Mouse (Mus musculus) lung, embryonic 14.5 days (tissue): ENCODE data around the gene Kansl2. TPM values are rescaled to one million over a fixed set of nuclear protein-coding genes. Genes with fewer than 3 reads are reported as not detected.

ENCODE experiments used
- ATAC-seq: fragments of 200-750 bp; cut with Nextera tagmentation; 2 replicates; pipeline ENCODE4 v1.8.0; 2017; ENCODE audit warnings: mild to moderate bottlenecking, moderate TSS enrichment, moderate library complexity; ENCODE audit not compliant: insufficient read depth
- DNase-seq: peaks from one replicate; pipeline ENCODE4 v3.0.0-alpha.2; 2015
- H3K27ac ChIP-seq: fragments of 300-500 bp; sonication (generic); 2 replicates; pipeline ENCODE4 v1.5.1; 2014; ENCODE audit warnings: low read depth, mild to moderate bottlenecking, moderate library complexity
- H3K27me3 ChIP-seq: fragments of 300-500 bp; sonication (generic); 2 replicates; pipeline ENCODE4 v1.6.1; 2014; ENCODE audit warnings: low read length, control low read depth; ENCODE audit not compliant: insufficient read depth
- H3K36me3 ChIP-seq: fragments of 300-500 bp; sonication (generic); 2 replicates; pipeline ENCODE4 v1.6.1; 2014; ENCODE audit warnings: control low read depth; ENCODE audit not compliant: insufficient read depth
- H3K4me1 ChIP-seq: fragments of 300-500 bp; sonication (generic); 2 replicates; pipeline ENCODE4 v1.6.1; 2014; ENCODE audit warnings: antibody characterized with exemption, control low read depth; ENCODE audit not compliant: insufficient read depth
- H3K4me2 ChIP-seq: fragments of 300-500 bp; sonication (generic); 2 replicates; pipeline ENCODE4 v1.6.1; 2014; ENCODE audit warnings: mild to moderate bottlenecking
- H3K4me3 ChIP-seq: fragments of 300-500 bp; sonication (generic); 2 replicates; pipeline ENCODE4 v1.5.1; 2014; ENCODE audit warnings: low read depth, low read length
- H3K9ac ChIP-seq: fragments of 300-500 bp; sonication (generic); 2 replicates; pipeline ENCODE4 v1.6.1; 2014
- H3K9me3 ChIP-seq: fragments of 300-500 bp; sonication (generic); 2 replicates; pipeline ENCODE4 v1.6.1; 2016; ENCODE audit warnings: low read depth, low read length, control low read depth
- CTCF ChIP-seq: IDR thresholded peaks from 2 replicates; pipeline ENCODE4 v1.5.1; 2016; ENCODE audit warnings: antibody characterized with exemption, low read depth
- WGBS: fragments of 180-500 bp; shearing (Covaris S2); extraction: QIAGEN DNeasy Blood & Tissue Kit; methylation state at CpG from one replicate; pipeline ENCODE4 v1.1.7; 2014; 5-methylcytosine and 5-hydroxymethylcytosine counted together
- polyA plus RNA-seq: library from polyadenylated mRNA; unstranded; fragments of >200 nt; fragmentation: Nextera tagmentation; extraction: Ambion mirVana; gene quantifications from 2 replicates; pipeline ENCODE4 v1.2.1, GENCODE M21; 2014

Kansl2 gene
- 113 and 121 TPM in 2 replicates for polyA plus RNA-seq

GRCm38 (mm10) chr15:98533881-98534627, at the start of gene Kansl2:
Gene Kansl2, minus strand, starts transcription at chr15:98534264.
- DNase-seq, result peak; percentile 99
- peak; percentile 23; the same call in 1 of the 2 replicates for TF ChIP-seq CTCF
- peak within 1 kb of the TSS; percentile 87 for H3K9ac ChIP-seq
- under 1% methylated on average over 69 of the region's 70 CpGs for WGBS
- peak within 1 kb of the TSS; percentile 80 for H3K4me3 ChIP-seq
- peaks cover 40% of the 10 kb centered on the region for H3K36me3 ChIP-seq
- H3K27ac ChIP-seq, result peak within 1 kb of the TSS; percentile 98
- H3K4me2 ChIP-seq, result peak within 1 kb of the TSS; percentile 76
- no peaks in the 10 kb centered on the region for H3K9me3 ChIP-seq
- no peaks in the 10 kb centered on the region for H3K27me3 ChIP-seq
- peaks cover 3% of the 10 kb centered on the region; the same call in 1 of the 2 replicates for H3K4me1 ChIP-seq
- ATAC-seq, result peak; percentile 100

GRCm38 (mm10) chr15:98582996-98583395, 48.9 kb upstream of the Kansl2 start:
- Histone ChIP-seq H3K27ac (no peak overlapping the region), H3K4me1 (no peaks in the 10 kb centered on the region), H3K4me3 (no peak overlapping the region), H3K9ac (no peak overlapping the region), H3K9me3 (no peaks in the 10 kb centered on the region), H3K36me3 (no peaks in the 10 kb centered on the region), H3K4me2 (no peak overlapping the region), H3K27me3 (no peaks in the 10 kb centered on the region)
- DNase-seq (no peak), ATAC-seq (no peak)
- 59% methylated on average over 8 of the region's 8 CpGs for WGBS
- no peak for TF ChIP-seq CTCF

- no peak for ATAC-seq
- WGBS, result 67% methylated on average over 8 of the region's 8 CpGs
- Histone ChIP-seq H3K4me2 (no peak overlapping the region), H3K4me1 (no peaks in the 10 kb centered on the region), H3K27ac (no peak overlapping the region), H3K36me3 (no peaks in the 10 kb centered on the region), H3K27me3 (no peaks in the 10 kb centered on the region), H3K9me3 (no peaks in the 10 kb centered on the region), H3K9ac (no peak overlapping the region), H3K4me3 (no peak overlapping the region)
- TF ChIP-seq CTCF, result no peak
- no peak for DNase-seq
Observed at GRCm38 (mm10) chr15:98582410-98582809, 48.3 kb upstream of the Kansl2 start.

- DNase-seq (peak; percentile 94), ATAC-seq (peak; percentile 91)
- Histone ChIP-seq H3K27me3 (no peaks in the 10 kb centered on the region), H3K9me3 (no peaks in the 10 kb centered on the region), H3K4me3 (no peak overlapping the region), H3K9ac (no peak overlapping the region), H3K4me2 (no peak overlapping the region), H3K27ac (no peak overlapping the region), H3K4me1 (no peaks in the 10 kb centered on the region), H3K36me3 (no peaks in the 10 kb centered on the region)
- TF ChIP-seq CTCF, result peak; percentile 93
- WGBS, result 37% methylated on average over 5 of the region's 5 CpGs
Observed at GRCm38 (mm10) chr15:98579795-98580464, 45.9 kb upstream of the Kansl2 start.

- no peaks in the 10 kb centered on the region for H3K27me3 ChIP-seq
- ATAC-seq (no peak), DNase-seq (no peak)
- H3K9me3 ChIP-seq, result no peaks in the 10 kb centered on the region
- H3K9ac ChIP-seq, result no peak overlapping the region
- H3K4me2 ChIP-seq, result no peak overlapping the region
- H3K4me3 ChIP-seq, result no peak overlapping the region
- no peaks in the 10 kb centered on the region for H3K36me3 ChIP-seq
- no peaks in the 10 kb centered on the region for H3K4me1 ChIP-seq
- 86% methylated on average over 2 of the region's 2 CpGs for WGBS
- TF ChIP-seq CTCF, result no peak
- H3K27ac ChIP-seq, result no peak overlapping the region
Observed at GRCm38 (mm10) chr15:98579310-98579709, 45.2 kb upstream of the Kansl2 start.

- H3K9ac ChIP-seq, result no peak overlapping the region
- no peak overlapping the region for H3K4me3 ChIP-seq
- DNase-seq (no peak), ATAC-seq (no peak)
- H3K9me3 ChIP-seq, result no peaks in the 10 kb centered on the region
- H3K27ac ChIP-seq, result no peak overlapping the region
- no peaks in the 10 kb centered on the region for H3K4me1 ChIP-seq
- H3K36me3 ChIP-seq, result no peaks in the 10 kb centered on the region
- no peak overlapping the region for H3K4me2 ChIP-seq
- TF ChIP-seq CTCF, result no peak
- 61% methylated on average over 4 of the region's 4 CpGs for WGBS
- no peaks in the 10 kb centered on the region for H3K27me3 ChIP-seq
Observed at GRCm38 (mm10) chr15:98573293-98573692, 39.2 kb upstream of the Kansl2 start.

- Histone ChIP-seq H3K27me3 (no peaks in the 10 kb centered on the region), H3K4me1 (no peaks in the 10 kb centered on the region; the same call in 1 of the 2 replicates), H3K9me3 (no peaks in the 10 kb centered on the region), H3K4me3 (no peak within 1 kb of the TSS), H3K36me3 (no peaks in the 10 kb centered on the region), H3K9ac (no peak within 1 kb of the TSS), H3K4me2 (no peak within 1 kb of the TSS), H3K27ac (no peak within 1 kb of the TSS)
- no peak for TF ChIP-seq CTCF
- no peak for ATAC-seq
- no peak for DNase-seq
- WGBS, result 75% methylated on average over 10 of the region's 10 CpGs
Observed at GRCm38 (mm10) chr15:98570873-98571538, 36.9 kb upstream of the Kansl2 start, which contains the start of the genes Ccnt1 and 4930415O20Rik. Gene Ccnt1, minus strand, starts transcription at chr15:98570923. Gene 4930415O20Rik, plus strand, starts transcription at chr15:98571004.
